Mouse (Mus musculus): ENCODE data around the gene Mapkapk3. TPM values are rescaled to one million over a fixed set of nuclear protein-coding genes. Genes with fewer than 3 reads are reported as not detected.
"Not testable (repeated sequence)": the region's sequence is repeated elsewhere in the genome, so short reads cannot be mapped to it uniquely, and the experiment has no call there.

The Mapkapk3 gene
- polyA plus RNA-seq, 1 experiment from 2014 or later: 11.3 TPM

- 63% methylated on average over 9 of the region's 9 CpGs for WGBS
- Histone ChIP-seq H3K27me3 (ENCODE audit: insufficient read depth, low read length) (no peaks in the 10 kb centered on the region), H3K27ac (ENCODE audit: low read length) (peak overlapping the region; percentile 91), H3K4me1 (ENCODE audit: insufficient read depth, low read length) (peaks cover 43% of the 10 kb centered on the region), H3K4me2 (replicated peaks; ENCODE audit: low read depth, low read length) (no peak overlapping the region), H3K9ac (replicated peaks; ENCODE audit: low read length) (peak overlapping the region; percentile 9; the same call in 1 of the 2 replicates), H3K9me3 (ENCODE audit: low read length) (no peaks in the 10 kb centered on the region), H3K36me3 (ENCODE audit: insufficient read depth, low read length) (no peaks in the 10 kb centered on the region), H3K4me3 (ENCODE audit: low read length) (no peak overlapping the region)
- ATAC-seq (ENCODE audit: low FRiP score, low TSS enrichment): peak; percentile 25
Measured at GRCm38 (mm10) chr9:107308346-107309000, 18.8 kb upstream of the Mapkapk3 start.

GRCm38 (mm10) chr9:107307886-107308285 lies 18.2 kb upstream of the Mapkapk3 start:
- Histone ChIP-seq H3K27me3 (ENCODE audit: insufficient read depth, low read length) (no peaks in the 10 kb centered on the region), H3K4me2 (replicated peaks; ENCODE audit: low read depth, low read length) (peak overlapping the region; percentile 28; the same call in 1 of the 2 replicates), H3K36me3 (ENCODE audit: insufficient read depth, low read length) (no peaks in the 10 kb centered on the region), H3K4me3 (ENCODE audit: low read length) (no peak overlapping the region), H3K9ac (replicated peaks; ENCODE audit: low read length) (no peak overlapping the region), H3K27ac (ENCODE audit: low read length) (peak overlapping the region; percentile 91), H3K4me1 (ENCODE audit: insufficient read depth, low read length) (peaks cover 40% of the 10 kb centered on the region), H3K9me3 (ENCODE audit: low read length) (no peaks in the 10 kb centered on the region)
- ATAC-seq (ENCODE audit: low FRiP score, low TSS enrichment): peak; percentile 89
- WGBS: 10% methylated on average over 12 of the region's 12 CpGs

- peak; percentile 31 for ATAC-seq (ENCODE audit: low FRiP score, low TSS enrichment)
- 0 out of 2 replicates have a peak overlapping the region, but pooled peaks have one; percentile 44 for H3K9ac ChIP-seq (replicated peaks; ENCODE audit: low read length)
Measured at GRCm38 (mm10) chr9:107307099-107307872, 17.6 kb upstream of the Mapkapk3 start.

GRCm38 (mm10) chr9:107306673-107307072 lies 17.0 kb upstream of the Mapkapk3 start:
- WGBS: 94% methylated on average over 1 of the region's 1 CpGs
- H3K27ac ChIP-seq (ENCODE audit: low read length): peak overlapping the region; percentile 91; the same call in 1 of the 2 replicates
- H3K9ac ChIP-seq (replicated peaks; ENCODE audit: low read length); H3K27me3 ChIP-seq (ENCODE audit: insufficient read depth, low read length); ATAC-seq (ENCODE audit: low FRiP score, low TSS enrichment); H3K4me2 ChIP-seq (replicated peaks; ENCODE audit: low read depth, low read length); H3K9me3 ChIP-seq (ENCODE audit: low read length); H3K36me3 ChIP-seq (ENCODE audit: insufficient read depth, low read length); H3K4me3 ChIP-seq (ENCODE audit: low read length): not testable (repeated sequence)
- peaks cover 40% of the 10 kb centered on the region for H3K4me1 ChIP-seq (ENCODE audit: insufficient read depth, low read length)

More at GRCm38 (mm10) chr9:107307099-107307872, 17.6 kb upstream of the Mapkapk3 start:
- Histone ChIP-seq H3K36me3 (ENCODE audit: insufficient read depth, low read length) (no peaks in the 10 kb centered on the region), H3K27me3 (ENCODE audit: insufficient read depth, low read length) (no peaks in the 10 kb centered on the region), H3K27ac (ENCODE audit: low read length) (peak overlapping the region; percentile 91), H3K4me1 (ENCODE audit: insufficient read depth, low read length) (peaks cover 40% of the 10 kb centered on the region), H3K4me2 (replicated peaks; ENCODE audit: low read depth, low read length) (peak overlapping the region; percentile 28; the same call in 1 of the 2 replicates), H3K9me3 (ENCODE audit: low read length) (no peaks in the 10 kb centered on the region), H3K4me3 (ENCODE audit: low read length) (no peak overlapping the region)
- 68% methylated on average over 11 of the region's 11 CpGs for WGBS

- no peak for ATAC-seq (ENCODE audit: low FRiP score, low TSS enrichment)
- Histone ChIP-seq H3K9ac (replicated peaks; ENCODE audit: low read length) (peak overlapping the region; percentile 3), H3K4me3 (ENCODE audit: low read length) (no peak overlapping the region), H3K36me3 (ENCODE audit: insufficient read depth, low read length) (peaks cover 8% of the 10 kb centered on the region), H3K27ac (ENCODE audit: low read length) (peak overlapping the region; percentile 92), H3K4me2 (replicated peaks; ENCODE audit: low read depth, low read length) (no peak overlapping the region), H3K27me3 (ENCODE audit: insufficient read depth, low read length) (no peaks in the 10 kb centered on the region), H3K4me1 (ENCODE audit: insufficient read depth, low read length) (peaks cover 40% of the 10 kb centered on the region), H3K9me3 (ENCODE audit: low read length) (no peaks in the 10 kb centered on the region)
- 51% methylated on average over 13 of the region's 13 CpGs for WGBS
Measured at GRCm38 (mm10) chr9:107305601-107306542, 16.2 kb upstream of the Mapkapk3 start.

GRCm38 (mm10) chr9:107305012-107305411 lies 15.3 kb upstream of the Mapkapk3 start:
- H3K9ac ChIP-seq (replicated peaks; ENCODE audit: low read length): 0 out of 2 replicates have a peak overlapping the region, but pooled peaks have one; percentile 3
- H3K4me2 ChIP-seq (replicated peaks; ENCODE audit: low read depth, low read length): no peak overlapping the region
- WGBS: 71% methylated on average over 4 of the region's 4 CpGs
- peak overlapping the region; percentile 92 for H3K27ac ChIP-seq (ENCODE audit: low read length)
- H3K9me3 ChIP-seq (ENCODE audit: low read length): no peaks in the 10 kb centered on the region
- H3K4me1 ChIP-seq (ENCODE audit: insufficient read depth, low read length): peaks cover 40% of the 10 kb centered on the region
- H3K4me3 ChIP-seq (ENCODE audit: low read length): no peak overlapping the region
- H3K36me3 ChIP-seq (ENCODE audit: insufficient read depth, low read length): peaks cover 9% of the 10 kb centered on the region
- ATAC-seq (ENCODE audit: low FRiP score, low TSS enrichment): no peak
- no peaks in the 10 kb centered on the region for H3K27me3 ChIP-seq (ENCODE audit: insufficient read depth, low read length)

GRCm38 (mm10) chr9:107304383-107304782 lies 14.7 kb upstream of the Mapkapk3 start:
- no peak for ATAC-seq (ENCODE audit: low FRiP score, low TSS enrichment)
- Histone ChIP-seq H3K4me1 (ENCODE audit: insufficient read depth, low read length) (peaks cover 38% of the 10 kb centered on the region), H3K4me3 (ENCODE audit: low read length) (no peak overlapping the region), H3K36me3 (ENCODE audit: insufficient read depth, low read length) (peaks cover 9% of the 10 kb centered on the region), H3K27ac (ENCODE audit: low read length) (no peak overlapping the region), H3K9me3 (ENCODE audit: low read length) (no peaks in the 10 kb centered on the region), H3K9ac (replicated peaks; ENCODE audit: low read length) (no peak overlapping the region), H3K27me3 (ENCODE audit: insufficient read depth, low read length) (no peaks in the 10 kb centered on the region), H3K4me2 (replicated peaks; ENCODE audit: low read depth, low read length) (no peak overlapping the region)
- WGBS: 96% methylated on average over 3 of the region's 3 CpGs

GRCm38 (mm10) chr9:107303900-107304299 lies 14.2 kb upstream of the Mapkapk3 start:
- no peak for ATAC-seq (ENCODE audit: low FRiP score, low TSS enrichment)
- Histone ChIP-seq H3K27ac (ENCODE audit: low read length) (no peak overlapping the region), H3K4me2 (replicated peaks; ENCODE audit: low read depth, low read length) (no peak overlapping the region), H3K36me3 (ENCODE audit: insufficient read depth, low read length) (peaks cover 9% of the 10 kb centered on the region), H3K4me1 (ENCODE audit: insufficient read depth, low read length) (peaks cover 38% of the 10 kb centered on the region), H3K9me3 (ENCODE audit: low read length) (no peaks in the 10 kb centered on the region), H3K27me3 (ENCODE audit: insufficient read depth, low read length) (no peaks in the 10 kb centered on the region), H3K9ac (replicated peaks; ENCODE audit: low read length) (no peak overlapping the region), H3K4me3 (ENCODE audit: low read length) (no peak overlapping the region)
- WGBS: 76% methylated on average over 5 of the region's 5 CpGs

- Histone ChIP-seq H3K9me3 (ENCODE audit: low read length) (no peaks in the 10 kb centered on the region), H3K27ac (ENCODE audit: low read length) (no peak overlapping the region), H3K36me3 (ENCODE audit: insufficient read depth, low read length) (peaks cover 9% of the 10 kb centered on the region), H3K4me3 (ENCODE audit: low read length) (no peak overlapping the region), H3K9ac (replicated peaks; ENCODE audit: low read length) (no peak overlapping the region), H3K4me2 (replicated peaks; ENCODE audit: low read depth, low read length) (no peak overlapping the region), H3K27me3 (ENCODE audit: insufficient read depth, low read length) (no peaks in the 10 kb centered on the region), H3K4me1 (ENCODE audit: insufficient read depth, low read length) (peaks cover 32% of the 10 kb centered on the region)
- ATAC-seq (ENCODE audit: low FRiP score, low TSS enrichment): no peak
- 76% methylated on average over 9 of the region's 9 CpGs for WGBS
Measured at GRCm38 (mm10) chr9:107303121-107303820, 13.6 kb upstream of the Mapkapk3 start.

Data from kidney, embryonic 16.5 days (tissue).